Mouse (Mus musculus) kidney, adult 9 months (tissue): Measurements from ENCODE around the gene Olfr1454.

Experiments used
- DNase-seq: peaks from one replicate; pipeline ENCODE4 v3.0.0; 2022

Gene Olfr1454

DNA sequence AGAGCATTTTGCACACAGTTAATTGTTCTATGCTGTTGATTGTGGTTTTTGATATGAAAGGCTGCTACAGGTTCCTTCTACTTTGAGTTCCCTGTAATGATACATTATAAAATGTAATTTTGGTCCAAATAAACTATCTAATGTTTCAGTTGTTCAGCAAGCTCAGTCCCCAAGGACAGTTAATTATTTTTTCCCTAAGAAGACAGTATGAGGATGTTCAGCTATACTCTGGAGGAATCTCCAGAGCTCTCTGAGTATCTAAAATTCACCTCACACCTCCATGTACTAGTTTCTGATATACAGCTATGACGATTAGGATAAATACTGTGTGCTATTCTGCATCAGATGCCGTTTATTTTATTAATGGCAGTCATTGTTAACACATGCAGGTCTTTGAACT is at the start of gene Olfr1454:
TSS of gene Olfr1454 (plus strand) at position 301 of the 400 bp plus-strand sequence.
- no peak for DNase-seq

DNA sequence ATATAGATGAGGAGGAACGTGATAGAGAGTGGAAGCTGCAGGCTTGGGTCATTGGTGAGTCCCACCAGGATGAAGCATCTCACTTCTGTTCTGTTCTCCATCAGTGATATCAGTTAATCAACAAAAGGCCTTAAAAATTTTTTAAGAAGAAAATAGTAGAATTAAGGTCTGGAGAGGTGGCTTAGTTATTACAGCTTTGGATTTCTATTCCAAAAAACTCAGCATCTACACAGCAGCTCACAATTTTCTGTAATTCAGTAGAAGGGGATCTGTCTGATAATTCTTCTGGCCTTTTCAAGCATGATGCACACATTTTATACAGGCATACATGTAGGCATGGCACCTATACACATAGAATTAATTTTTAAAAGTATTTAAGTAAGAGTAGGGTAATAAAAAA is 32.2 kb upstream of the Olfr1454 start, which contains the start of gene Olfr1453:
TSS of gene Olfr1453 (minus strand) at position 101 of the 400 bp plus-strand sequence.
- no peak for DNase-seq

DNA sequence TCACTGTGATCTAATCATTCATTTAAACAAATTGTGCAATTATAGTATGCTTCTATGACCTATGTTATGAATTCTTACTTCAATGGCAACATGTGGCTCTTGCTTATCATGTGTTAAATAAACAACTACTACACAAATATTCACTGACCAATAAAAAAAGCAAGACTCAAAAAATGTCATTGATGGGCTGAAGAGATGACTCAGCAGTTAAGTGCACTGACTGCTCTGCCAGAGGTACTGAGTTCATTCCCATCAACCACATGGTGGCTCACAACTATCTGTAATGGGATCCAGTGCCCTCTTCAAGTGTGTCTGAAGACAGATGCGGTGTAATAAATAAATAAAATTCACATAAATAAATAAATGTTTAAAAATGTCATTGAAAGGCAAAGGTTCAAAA is 33.5 kb downstream of the Olfr1454 start:
- DNase-seq: no peak

DNA sequence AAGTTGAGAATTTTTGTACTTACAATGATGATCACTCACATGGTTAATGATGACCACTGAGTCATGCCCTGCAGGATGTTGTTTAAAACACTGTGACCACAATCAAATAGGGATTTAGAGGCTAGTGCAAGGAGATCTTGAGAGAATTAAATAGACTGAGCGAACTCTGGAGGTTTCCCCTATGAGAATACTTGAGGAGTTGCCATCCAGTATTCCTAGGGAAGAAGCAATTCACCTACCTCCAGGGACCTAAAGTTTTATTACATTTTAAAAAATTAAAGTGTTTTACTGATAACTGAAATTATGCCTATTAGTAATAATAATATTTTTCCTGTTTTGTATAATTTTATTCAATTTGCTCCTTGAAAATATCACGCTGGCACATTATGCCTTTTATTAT is 37.4 kb downstream of the Olfr1454 start, which contains the start of gene Olfr1457:
TSS of gene Olfr1457 (minus strand) at position 101 of the 400 bp plus-strand sequence.
- no peak for DNase-seq

DNA sequence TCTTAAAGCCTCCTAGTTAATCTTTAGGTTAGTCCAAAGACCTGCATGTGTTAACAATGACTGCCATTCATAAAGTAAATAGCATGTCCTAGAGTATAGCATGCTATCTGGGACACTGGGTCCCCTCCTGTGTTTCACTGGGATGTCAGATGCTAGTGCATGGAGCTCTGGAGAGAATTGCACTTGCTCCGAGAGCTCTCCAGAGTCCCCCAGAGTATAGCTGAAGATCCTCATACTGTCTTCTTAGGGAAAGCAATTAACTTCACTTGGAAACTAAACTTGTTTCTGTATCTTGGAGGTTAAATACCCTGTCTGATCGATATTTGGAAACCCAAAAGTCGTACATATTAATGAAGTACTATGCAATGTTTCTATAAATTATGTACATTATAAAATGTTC is 46.3 kb downstream of the Olfr1454 start, which contains the start of gene Olfr1458:
TSS of gene Olfr1458 (minus strand) at position 101 of the 400 bp plus-strand sequence.
- DNase-seq: no peak
